Mouse (Mus musculus) neural tube, embryonic 10.5 days (tissue): ENCODE measurements around the gene Pkp1.

Experiments used
- DNase-seq: peaks from one replicate; pipeline ENCODE4 v3.0.0-alpha.2; 2017; ENCODE audit warnings: low spot score; ENCODE audit errors: extremely low spot score

Gene Pkp1

DNA sequence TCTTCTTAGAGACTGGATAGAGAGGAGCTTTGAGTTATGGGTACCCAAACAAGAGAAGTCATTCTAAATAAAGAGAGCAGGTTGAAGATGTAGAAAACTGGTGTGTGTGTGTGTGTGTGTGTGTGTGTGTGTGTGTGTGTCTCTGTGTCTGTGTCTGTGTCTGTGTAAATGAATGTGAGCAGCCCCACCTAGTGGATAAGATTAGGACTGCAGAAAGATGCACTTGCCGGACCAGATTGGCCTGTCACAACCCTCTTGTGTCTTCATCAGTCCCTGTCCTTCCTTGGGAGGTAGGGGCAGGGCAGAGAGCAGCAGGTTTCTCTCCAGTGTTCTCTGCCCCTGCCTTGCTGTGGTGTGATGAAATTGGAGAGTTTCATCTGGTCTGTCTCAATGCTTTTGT is 90.1 kb downstream of the Pkp1 start:
- DNase-seq, result peak; percentile 50

- DNase-seq, result no peak
These were observed 97.2 kb downstream of the Pkp1 start for GRCm38 (mm10) chr1:135821780-135822179.
